Mouse (Mus musculus) layer of hippocampus, postnatal 25 days (tissue): ENCODE results near the gene Epas1. TPM values are rescaled to one million over a fixed set of nuclear protein-coding genes. Genes with fewer than 3 reads are reported as not detected.
A peak's percentile ranks its signal among the peaks of the same experiment; 100 is the strongest.

Source experiments
- DNase-seq, 2 experiments: peaks; one replicate each; pipeline ENCODE4 v3.0.0; 2022; ENCODE audit warnings: mixed read lengths in 2 of 2, low spot score in 1 of 2; ENCODE audit errors: extremely low spot score in 1 of 2
- total RNA-seq, 2 experiments: library from RNA; stranded (reverse); gene quantifications; 2 replicates each; pipeline ENCODE4 v1.2.3; 2021

The Epas1 gene
- 10 to 100 TPM; 75.1 to 99.4 TPM for total RNA-seq

- DNase-seq: peak; percentile 56 to 67
Observed at GRCm38 (mm10) chr17:86753130-86753821, at the start of gene Epas1. Epas1 (plus strand) TSS chr17:86753700.

GRCm38 (mm10) chr17:86705236-86705635, 48.3 kb upstream of the Epas1 start:
- DNase-seq: no peak

DNA sequence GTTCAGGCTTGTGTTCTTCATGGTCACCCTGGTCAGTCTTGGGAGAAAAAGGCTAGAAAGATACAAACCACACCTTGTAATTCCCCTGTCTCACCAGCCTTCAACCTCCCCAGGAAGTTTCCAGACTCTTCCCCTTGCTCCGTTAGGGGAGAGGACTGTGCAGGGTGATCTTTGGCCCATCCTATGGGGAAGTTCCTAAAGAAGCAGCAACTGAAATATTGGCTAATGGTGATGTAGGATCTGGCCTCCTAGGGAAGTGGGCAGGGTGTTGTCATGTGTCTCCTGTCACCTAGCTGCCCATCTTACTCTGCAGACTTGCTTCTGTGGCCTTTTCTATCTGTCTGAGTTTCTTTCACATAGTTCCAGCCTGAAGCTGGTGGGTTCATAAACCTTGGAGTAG, 47.0 kb upstream of the Epas1 start:
- no peak for DNase-seq

- no peak for DNase-seq
Observed at GRCm38 (mm10) chr17:86709803-86710202, 43.7 kb upstream of the Epas1 start.

DNA sequence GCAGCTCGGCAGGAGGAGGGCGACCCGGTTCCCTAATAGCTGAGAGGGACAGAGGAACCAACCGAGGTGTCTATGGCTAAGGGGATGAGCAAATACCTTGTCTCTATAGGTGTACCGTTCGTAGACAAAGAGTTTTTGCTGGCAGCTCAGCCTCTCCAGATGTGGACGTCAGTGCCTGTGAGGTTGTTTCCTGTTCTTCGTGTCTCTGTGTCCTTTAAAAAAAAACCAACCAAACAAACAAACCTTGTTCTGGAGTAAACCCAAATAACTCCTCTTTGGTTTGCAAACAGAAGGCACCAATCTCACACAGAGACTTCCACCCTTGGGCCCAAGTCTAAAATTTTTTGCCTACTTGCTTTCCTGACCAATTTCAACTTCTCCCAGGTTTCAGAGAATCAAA, 43.1 kb upstream of the Epas1 start:
- DNase-seq: no peak

GRCm38 (mm10) chr17:86711949-86712348, 41.6 kb upstream of the Epas1 start:
- DNase-seq: no peak

DNA sequence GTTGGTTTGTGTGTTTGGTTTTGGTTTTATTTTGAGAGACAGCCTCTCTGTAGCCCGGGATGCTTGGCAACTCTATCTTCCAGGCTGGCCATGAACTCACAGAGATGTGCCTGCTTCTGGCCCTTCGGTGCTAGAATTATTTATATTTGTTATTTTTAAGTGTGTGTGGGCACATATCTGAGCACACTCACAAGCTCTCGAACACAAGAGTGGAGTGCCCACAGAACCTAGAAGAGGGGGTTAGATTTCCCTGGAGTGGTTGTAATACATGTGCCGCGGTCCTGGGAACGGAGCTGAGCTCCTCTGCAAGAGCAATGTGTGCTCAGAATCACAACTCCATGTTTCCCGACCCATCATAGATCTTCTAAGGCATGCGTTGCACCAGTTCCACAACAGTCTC, 40.9 kb upstream of the Epas1 start:
- DNase-seq: no peak

GRCm38 (mm10) chr17:86713591-86713990, 39.9 kb upstream of the Epas1 start:
- DNase-seq: no peak

GRCm38 (mm10) chr17:86724786-86725415, 28.6 kb upstream of the Epas1 start:
- no peak for DNase-seq

- DNase-seq: no peak
Observed at GRCm38 (mm10) chr17:86726480-86726879, 27.0 kb upstream of the Epas1 start.

DNA sequence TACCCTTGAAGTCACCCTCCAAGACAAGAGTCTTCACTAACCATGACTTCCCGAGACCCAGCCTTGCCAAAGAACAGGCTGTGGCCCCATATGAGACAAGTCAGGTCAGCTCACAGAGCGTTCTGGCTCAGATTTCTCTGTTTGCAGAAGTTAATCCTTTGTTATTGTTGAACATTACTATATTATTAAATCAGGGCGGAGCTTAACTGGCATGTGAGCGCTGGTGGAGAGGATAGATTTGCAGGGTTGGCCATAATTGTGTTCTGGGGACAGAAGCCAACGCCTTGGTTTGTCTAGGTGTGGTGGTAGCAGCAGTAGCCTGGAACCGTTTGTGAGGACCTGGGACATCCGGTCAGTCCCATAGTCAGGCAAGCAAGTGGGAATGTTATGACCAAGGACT, 26.5 kb upstream of the Epas1 start:
- no peak for DNase-seq

DNA sequence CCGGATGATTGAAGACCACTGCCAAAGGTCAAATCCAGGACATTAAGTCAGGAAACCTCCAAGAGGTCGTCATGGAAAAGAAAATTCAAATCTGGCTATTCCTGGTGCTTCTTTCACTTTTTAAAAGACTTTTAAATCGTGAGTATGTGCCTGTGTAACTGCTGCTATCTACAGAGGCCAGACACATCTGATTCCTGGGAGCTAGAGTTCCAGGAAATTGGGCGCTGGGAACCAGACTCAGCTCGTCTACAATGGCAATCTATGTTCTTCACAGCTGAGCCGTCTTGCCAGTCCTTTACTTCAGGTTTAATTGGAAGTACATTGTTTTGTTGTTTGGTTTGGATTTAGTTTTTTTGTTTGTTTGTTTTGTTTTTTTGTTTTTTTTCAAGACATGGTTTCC, 22.2 kb upstream of the Epas1 start:
- no peak for DNase-seq

DNA sequence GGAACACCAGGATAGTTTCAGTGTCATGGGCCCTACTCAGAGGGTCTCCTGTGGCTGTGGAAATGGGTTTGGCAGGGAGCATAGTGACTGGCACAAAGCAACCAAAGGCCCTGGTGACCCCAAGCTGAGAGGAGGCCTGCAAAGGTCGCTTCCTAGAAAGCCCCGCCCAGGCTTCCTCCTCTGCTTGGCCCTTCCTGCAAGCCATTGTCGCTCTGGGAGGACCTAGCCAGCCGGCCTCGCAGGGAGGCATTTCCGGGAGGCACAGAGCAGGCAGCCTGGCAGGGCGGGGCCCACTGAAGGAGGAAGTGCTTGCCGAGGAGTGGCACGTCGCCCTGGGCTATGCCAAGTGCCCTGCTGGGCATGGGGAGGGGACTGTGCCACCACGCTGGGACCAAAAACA, 21.5 kb upstream of the Epas1 start:
- DNase-seq: peak in 1 of 2 experiments; percentile 8

- no peak for DNase-seq
Observed at GRCm38 (mm10) chr17:86732522-86732921, 21.0 kb upstream of the Epas1 start.

DNA sequence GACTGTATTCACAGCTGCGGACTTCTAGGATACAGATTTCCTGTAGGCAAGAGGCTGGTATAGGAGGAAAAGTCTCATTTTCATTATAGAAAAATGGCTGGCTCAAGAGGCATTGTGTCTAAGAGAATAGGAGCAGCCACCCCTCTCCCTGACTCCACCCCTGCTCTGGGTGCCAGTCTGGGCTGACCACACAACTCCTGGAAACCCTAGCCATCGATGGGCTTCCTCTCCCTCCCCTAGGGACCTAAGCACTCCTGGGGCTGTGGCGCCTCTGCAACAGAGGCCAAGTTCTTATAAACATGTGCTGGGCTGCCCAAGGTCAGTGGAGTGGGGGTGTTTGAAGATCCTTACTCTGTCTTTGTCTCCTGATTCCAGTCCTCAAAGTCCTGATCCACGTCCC, 19.9 kb upstream of the Epas1 start:
- DNase-seq: no peak

GRCm38 (mm10) chr17:86738477-86738876, 15.0 kb upstream of the Epas1 start:
- no peak for DNase-seq

GRCm38 (mm10) chr17:86743351-86743941, 10.1 kb upstream of the Epas1 start:
- DNase-seq: no peak

DNA sequence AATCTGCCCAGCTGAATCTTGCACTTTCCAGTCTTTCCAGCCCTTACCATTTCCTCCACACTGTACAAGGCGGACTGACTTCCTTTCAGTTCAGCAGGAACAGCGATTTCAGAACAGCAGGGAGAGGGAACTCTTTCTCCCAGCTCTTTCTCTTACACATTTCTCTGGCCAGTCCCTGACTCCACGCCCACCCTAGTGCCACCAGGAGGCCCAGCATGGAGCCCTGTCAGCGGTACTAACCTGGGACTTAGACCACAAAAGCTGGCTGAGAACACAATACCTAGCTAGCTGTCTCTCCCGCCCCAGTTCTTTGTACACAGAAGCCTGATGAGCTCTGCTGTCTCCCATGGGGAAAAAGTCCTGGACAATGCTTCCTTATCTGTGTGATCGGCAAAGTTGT, 8.6 kb upstream of the Epas1 start:
- no peak for DNase-seq

DNA sequence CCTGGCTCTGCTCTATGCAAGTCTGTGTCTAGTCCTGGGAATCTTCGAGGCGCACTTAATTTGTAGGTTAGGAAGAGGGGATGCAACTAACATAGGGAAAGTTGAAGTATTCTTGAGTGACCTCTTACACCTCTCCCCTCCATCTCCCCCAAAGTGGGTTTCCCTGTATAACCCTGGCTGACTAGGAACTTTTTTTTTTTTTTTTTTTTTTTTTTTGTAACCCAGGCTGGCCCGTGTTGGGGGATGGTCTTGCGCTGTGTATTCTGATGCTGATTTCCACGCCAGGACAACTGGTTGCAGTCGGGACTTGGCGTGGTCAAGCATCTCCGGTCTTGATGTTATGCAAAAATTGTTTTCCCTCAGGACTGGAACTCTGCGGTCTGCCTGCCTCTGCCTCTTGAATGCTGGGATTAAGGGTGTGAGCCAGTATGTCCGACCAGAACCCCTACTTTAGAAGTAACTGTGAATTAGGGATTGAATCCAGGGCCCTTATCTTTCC, 2.1 kb upstream of the Epas1 start:
- no peak for DNase-seq

- DNase-seq: no peak
Observed at GRCm38 (mm10) chr17:86753931-86754805, 668 bp downstream of the Epas1 start.
